Mouse (Mus musculus): ENCODE measurements around the gene Vmn2r102. TPM values are rescaled to one million over a fixed set of nuclear protein-coding genes. Genes with fewer than 3 reads are reported as not detected.

Vmn2r102 gene
- polyA plus RNA-seq (2017; shearing (Covaris generic)), result under 1 TPM; 0.02 to 0.14 TPM

DNA sequence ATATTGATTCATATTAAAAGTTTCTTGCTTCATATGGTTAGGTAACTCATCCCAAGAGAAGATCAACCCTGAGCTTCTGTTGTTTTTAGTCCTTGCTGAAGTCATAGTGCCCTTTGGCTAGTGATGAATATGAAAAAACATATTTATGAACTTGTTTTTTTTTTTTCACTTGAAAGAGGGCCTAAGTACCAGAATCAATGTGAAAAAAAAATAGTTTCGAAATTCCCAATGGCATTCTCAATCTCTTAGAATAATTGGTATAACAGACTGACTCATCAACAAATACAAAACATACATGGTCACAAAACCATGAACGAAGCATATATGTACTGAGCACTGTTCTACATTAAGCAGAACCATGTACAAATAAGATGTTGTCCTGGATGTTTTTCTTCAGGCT is at the start of gene Vmn2r102:
Gene Vmn2r102, plus strand, starts transcription at position 301 of the 400 bp plus-strand sequence.

Other genes starting within 250 kb of the Vmn2r102 start
- gene Vmn2r100, start 155.6 kb upstream of the Vmn2r102 start, polyA plus RNA-seq (2017; shearing (Covaris generic)), result under 1 TPM; 0.02 to 0.33 TPM
- gene Vmn2r101, start 83.1 kb upstream of the Vmn2r102 start, polyA plus RNA-seq (2017; shearing (Covaris generic)), result under 1 TPM; 0.10 to 0.11 TPM
- under 1 TPM in 1 of 2 experiments, not detected in 1; 0.10 TPM for gene Vmn2r103, start 113.0 kb downstream of the Vmn2r102 start, polyA plus RNA-seq (2017; shearing (Covaris generic))

Data from activated CD4-positive, CD25-positive, alpha-beta regulatory T cell (primary cell).